Mouse (Mus musculus) cerebellum, adult 2 months (tissue): ENCODE data around the gene Dnajc13.

Source experiments
- CTCF ChIP-seq: fragments of 200-500 bp; IDR thresholded peaks from 2 replicates; pipeline ENCODE4 v1.5.1; 2011; ENCODE audit warnings: low read depth, mild to moderate bottlenecking, control low read depth, low read length, moderate library complexity, borderline replicate concordance; ENCODE audit not compliant: insufficient read depth
- POLR2A ChIP-seq: fragments of 200-500 bp; IDR thresholded peaks from 2 replicates; pipeline ENCODE4 v1.6.1; 2011; ENCODE audit warnings: low read length, control low read depth, borderline replicate concordance; ENCODE audit not compliant: insufficient read depth

DNA sequence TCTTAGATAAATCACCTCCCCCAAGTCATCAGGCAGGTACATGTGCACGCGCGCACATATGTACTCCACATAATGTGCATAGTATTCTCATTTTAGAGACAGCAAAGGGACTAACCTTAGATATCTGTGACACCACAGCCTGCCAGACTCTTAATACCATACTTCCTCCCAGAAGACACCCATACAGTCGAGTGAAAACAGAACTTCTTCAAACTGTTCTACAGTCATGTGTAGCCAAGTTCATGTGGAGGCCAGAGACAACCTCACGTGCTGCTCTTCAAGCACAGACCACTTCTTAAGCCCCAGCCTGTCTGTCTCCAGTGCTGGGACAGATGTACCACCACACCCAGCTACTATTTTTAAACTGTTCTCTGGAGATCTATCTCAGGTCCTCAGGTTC is 29.7 kb downstream of the Dnajc13 start:
- TF ChIP-seq CTCF (no peak), POLR2A (no peak)
